Mouse (Mus musculus): ENCODE measurements at regions not wholly inside any gene's neighbourhood (a gene's known extent, or its start where the extent isn't known, plus 50 kb on each side); places are given as distances from the start of the nearest gene placed in this dataset.

- no peak for DNase-seq
Measured at GRCm38 (mm10) chr12:16013354-16013753, 196.6 kb upstream of the Trib2 start.

GRCm38 (mm10) chr12:16012081-16012480 is 195.4 kb upstream of the Trib2 start:
- DNase-seq, result no peak

- DNase-seq, result peak; percentile 40
Measured at GRCm38 (mm10) chr12:16009822-16010620, 193.3 kb upstream of the Trib2 start.

GRCm38 (mm10) chr12:16008763-16009515 is 192.2 kb upstream of the Trib2 start:
- peak; percentile 73 for DNase-seq

GRCm38 (mm10) chr12:16008261-16008660 is 191.5 kb upstream of the Trib2 start:
- no peak for DNase-seq

- DNase-seq, result no peak
Measured at GRCm38 (mm10) chr12:16006688-16007087, 190.0 kb upstream of the Trib2 start.

- no peak for DNase-seq
Measured at GRCm38 (mm10) chr12:16006286-16006685, 189.6 kb upstream of the Trib2 start.

- DNase-seq, result no peak
Measured at GRCm38 (mm10) chr12:16001811-16002210, 185.1 kb upstream of the Trib2 start.

GRCm38 (mm10) chr12:16001225-16001624 is 184.5 kb upstream of the Trib2 start:
- DNase-seq, result no peak

- DNase-seq, result no peak
Measured at GRCm38 (mm10) chr12:15998331-15998730, 181.6 kb upstream of the Trib2 start.

GRCm38 (mm10) chr12:15993866-15994265 is 177.1 kb upstream of the Trib2 start:
- DNase-seq, result no peak

- no peak for DNase-seq
Measured at GRCm38 (mm10) chr12:15986351-15986750, 169.6 kb upstream of the Trib2 start.

GRCm38 (mm10) chr12:15985649-15986048 is 168.9 kb upstream of the Trib2 start:
- DNase-seq, result no peak

GRCm38 (mm10) chr12:15983591-15984300 is 167.0 kb upstream of the Trib2 start:
- no peak for DNase-seq

- DNase-seq, result no peak
Measured at GRCm38 (mm10) chr12:15981741-15982140, 165.0 kb upstream of the Trib2 start.

GRCm38 (mm10) chr12:15979233-15979632 is 162.5 kb upstream of the Trib2 start:
- DNase-seq, result no peak

- DNase-seq, result no peak
Measured at GRCm38 (mm10) chr12:15971786-15972185, 155.1 kb upstream of the Trib2 start.

GRCm38 (mm10) chr12:15970262-15970661 is 153.5 kb upstream of the Trib2 start:
- no peak for DNase-seq

- no peak for DNase-seq
Measured at GRCm38 (mm10) chr12:15967550-15968102, 150.9 kb upstream of the Trib2 start.

GRCm38 (mm10) chr12:15966631-15967030 is 149.9 kb upstream of the Trib2 start:
- no peak for DNase-seq

GRCm38 (mm10) chr12:15965921-15966320 is 149.2 kb upstream of the Trib2 start:
- DNase-seq, result no peak

GRCm38 (mm10) chr12:15964073-15964472 is 147.4 kb upstream of the Trib2 start:
- no peak for DNase-seq

- DNase-seq, result no peak
Measured at GRCm38 (mm10) chr12:15961834-15962233, 145.1 kb upstream of the Trib2 start.
